8 mouse cellular contexts compared by ENCODE assay signal in genomic region chrX:166511107-166511506, GRCm38 (mm10). TPM values are rescaled to one million over a fixed set of nuclear protein-coding genes. Genes with fewer than 3 reads are reported as not detected.
DNase-seq lines count a peak whose midpoint lies in the region; ATAC-seq and TF ChIP-seq lines count a peak whose summit lies in the region.
"Had no signal": no experiment of that assay in that cellular context is flagged by ENCODE, and none has a peak within 500 bp of the region (broad histone marks: within the 10 kb centered on the region; RNA-seq: fewer than 3 reads in every experiment).

No protein-coding gene starts in this region.

- no peak for TF ChIP-seq CTCF in kidney, postnatal 0 days (IDR thresholded peaks at IDR 0.05; ENCODE audit: low read depth)
- no peak for TF ChIP-seq CTCF in E14TG2a.4 (conservative IDR thresholded peaks at IDR 0.05; ENCODE audit: low read length)
- no peak for TF ChIP-seq CTCF in midbrain, postnatal 0 days (IDR thresholded peaks at IDR 0.05)

- no peak for DNase-seq in kidney, postnatal 0 days (ENCODE audit: low spot score)
- DNase-seq in kidney, postnatal 10 days, result no peak
- no peak for DNase-seq in spleen, postnatal 4 days (ENCODE audit: low spot score in 2 of 2)
- no peak for DNase-seq in midbrain, postnatal 0 days (ENCODE audit: low spot score)

- ATAC-seq in kidney, postnatal 0 days (replicated peaks; ENCODE audit: low FRiP score, low read depth), result no peak
- ATAC-seq in embryonic facial prominence, embryonic 13.5 days (ENCODE audit: insufficient number of reproducible peaks, insufficient read depth, low FRiP score, low TSS enrichment, low read depth), result no peak
- ATAC-seq in liver, embryonic 16.5 days (ENCODE audit: low read depth), result no peak
- no peak for ATAC-seq in midbrain, postnatal 0 days (ENCODE audit: low FRiP score)

- H3K27me3 ChIP-seq in kidney, postnatal 0 days (ENCODE audit: insufficient read depth, low read length), result no peaks in the 10 kb centered on the region
- no peaks in the 10 kb centered on the region for H3K27me3 ChIP-seq in E14TG2a.4 (ENCODE audit: insufficient read depth, low read length)
- H3K27me3 ChIP-seq in embryonic facial prominence, embryonic 13.5 days, result peaks cover 11% of the 10 kb centered on the region
- no peaks in the 10 kb centered on the region for H3K27me3 ChIP-seq in liver, embryonic 16.5 days (ENCODE audit: control insufficient read depth, insufficient read depth, low read depth, low read length)
- no peaks in the 10 kb centered on the region for H3K27me3 ChIP-seq in midbrain, postnatal 0 days (ENCODE audit: insufficient read depth, low read length)

- H3K4me2 ChIP-seq in kidney, postnatal 0 days (ENCODE audit: low read length), result peak overlapping the region; percentile 48; the same call in 1 of the 2 replicates
- 0 out of 2 replicates have a peak overlapping the region, but pooled peaks have one; percentile 56 for H3K4me2 ChIP-seq in embryonic facial prominence, embryonic 13.5 days
- H3K4me2 ChIP-seq in liver, embryonic 16.5 days (ENCODE audit: low read depth, low read length), result peak overlapping the region; percentile 55; the same call in 1 of the 2 replicates
- H3K4me2 ChIP-seq in midbrain, postnatal 0 days (ENCODE audit: low read depth, low read length, poor library complexity, severe bottlenecking), result no peak overlapping the region

- no peak overlapping the region for H3K4me3 ChIP-seq in kidney, postnatal 0 days (replicated peaks; ENCODE audit: low read depth, low read length)
- peak overlapping the region; percentile 82 for H3K4me3 ChIP-seq in E14TG2a.4 (replicated peaks; ENCODE audit: low read length)
- no peak overlapping the region for H3K4me3 ChIP-seq in embryonic facial prominence, embryonic 13.5 days
- no peak overlapping the region for H3K4me3 ChIP-seq in liver, embryonic 16.5 days (ENCODE audit: low read depth, low read length)
- no peak overlapping the region for H3K4me3 ChIP-seq in midbrain, postnatal 0 days (ENCODE audit: low read depth, low read length)

- no peaks in the 10 kb centered on the region for H3K9me3 ChIP-seq in kidney, postnatal 0 days (replicated peaks; ENCODE audit: low read length)
- H3K9me3 ChIP-seq in E14TG2a.4 (ENCODE audit: low read length), result no peaks in the 10 kb centered on the region
- no peaks in the 10 kb centered on the region for H3K9me3 ChIP-seq in embryonic facial prominence, embryonic 13.5 days
- H3K9me3 ChIP-seq in liver, embryonic 16.5 days (replicated peaks; ENCODE audit: control insufficient read depth, low read length), result no peaks in the 10 kb centered on the region
- no peaks in the 10 kb centered on the region for H3K9me3 ChIP-seq in midbrain, postnatal 0 days (ENCODE audit: low read length)
- H3K9me3 ChIP-seq: midbrain, embryonic 10.5 days had no signal

- no peak overlapping the region for H3K9ac ChIP-seq in kidney, postnatal 0 days (ENCODE audit: low read depth, low read length)
- H3K9ac ChIP-seq in embryonic facial prominence, embryonic 13.5 days, result no peak overlapping the region
- no peak overlapping the region for H3K9ac ChIP-seq in liver, embryonic 16.5 days (ENCODE audit: low read depth, low read length)
- H3K9ac ChIP-seq in midbrain, postnatal 0 days (replicated peaks; ENCODE audit: low read length, poor library complexity, severe bottlenecking), result no peak overlapping the region

- H3K27ac ChIP-seq in kidney, postnatal 0 days, result no peak overlapping the region
- no peak overlapping the region for H3K27ac ChIP-seq in embryonic facial prominence, embryonic 13.5 days
- no peak overlapping the region for H3K27ac ChIP-seq in liver, embryonic 16.5 days (ENCODE audit: low read length)
- H3K27ac ChIP-seq in midbrain, postnatal 0 days (ENCODE audit: low read depth, low read length), result no peak overlapping the region

- no peaks in the 10 kb centered on the region for H3K4me1 ChIP-seq in kidney, postnatal 0 days (replicated peaks; ENCODE audit: insufficient read depth, low read length)
- H3K4me1 ChIP-seq in E14TG2a.4 (replicated peaks; ENCODE audit: low read depth, low read length), result peaks cover 27% of the 10 kb centered on the region
- 0 out of 2 replicates have a peak, but pooled peaks cover 3% of the 10 kb centered on the region for H3K4me1 ChIP-seq in embryonic facial prominence, embryonic 13.5 days
- peaks cover 7% of the 10 kb centered on the region for H3K4me1 ChIP-seq in liver, embryonic 16.5 days (ENCODE audit: control insufficient read depth, low read depth, low read length)
- H3K4me1 ChIP-seq in midbrain, postnatal 0 days (ENCODE audit: insufficient read depth, low read length), result no peaks in the 10 kb centered on the region

- H3K36me3 ChIP-seq in kidney, postnatal 0 days (ENCODE audit: insufficient read depth, low read length), result no peaks in the 10 kb centered on the region
- no peaks in the 10 kb centered on the region for H3K36me3 ChIP-seq in E14TG2a.4 (ENCODE audit: insufficient read depth, low read length)
- no peaks in the 10 kb centered on the region for H3K36me3 ChIP-seq in embryonic facial prominence, embryonic 13.5 days
- H3K36me3 ChIP-seq in liver, embryonic 16.5 days (ENCODE audit: control insufficient read depth, insufficient read depth), result no peaks in the 10 kb centered on the region
- no peaks in the 10 kb centered on the region for H3K36me3 ChIP-seq in midbrain, postnatal 0 days (ENCODE audit: insufficient read depth, low read length)
- H3K36me3 ChIP-seq: midbrain, embryonic 10.5 days had no signal

RNA-seq across cellular contexts. Expression of gene Tceanc, which starts 7.3 kb away (rescaled TPM):
- polyA plus RNA-seq in kidney, postnatal 0 days (2015; fragmentation: Nextera tagmentation; extraction: Ambion mirVana), result 8.5 and 9.2 TPM in 2 replicates
- 9.4 and 9.6 TPM in 2 replicates for polyA plus RNA-seq in embryonic facial prominence, embryonic 13.5 days (2015; fragmentation: Nextera tagmentation; extraction: Ambion mirVana)
- 3.2 and 3.4 TPM in 2 replicates for polyA plus RNA-seq in liver, embryonic 16.5 days (2015; fragmentation: Nextera tagmentation; extraction: Ambion mirVana)
- total RNA-seq in midbrain, postnatal 0 days (2014; rRNA removed), result 3.3 and 4.8 TPM in 2 replicates
- polyA plus RNA-seq in midbrain, postnatal 0 days (2015; fragmentation: Nextera tagmentation; extraction: Ambion mirVana), result 2.6 and 3.0 TPM in 2 replicates

RNA-seq across cellular contexts. Expression of gene Rab9, which starts 31.4 kb away (rescaled TPM):
- polyA plus RNA-seq in kidney, postnatal 0 days (2015; fragmentation: Nextera tagmentation; extraction: Ambion mirVana), result 74.3 and 75.0 TPM in 2 replicates
- polyA plus RNA-seq in embryonic facial prominence, embryonic 13.5 days (2015; fragmentation: Nextera tagmentation; extraction: Ambion mirVana), result 60.7 and 64.4 TPM in 2 replicates
- 22.3 and 22.7 TPM in 2 replicates for polyA plus RNA-seq in liver, embryonic 16.5 days (2015; fragmentation: Nextera tagmentation; extraction: Ambion mirVana)
- total RNA-seq in midbrain, postnatal 0 days (2014; rRNA removed), result 40.3 and 41.4 TPM in 2 replicates
- polyA plus RNA-seq in midbrain, postnatal 0 days (2015; fragmentation: Nextera tagmentation; extraction: Ambion mirVana), result 54.6 and 56.7 TPM in 2 replicates
